Mouse (Mus musculus): Measurements from ENCODE around the gene Cdhr1. TPM values are rescaled to one million over a fixed set of nuclear protein-coding genes. Genes with fewer than 3 reads are reported as not detected.

Cdhr1 gene
- total RNA-seq, 2 experiments from 2014 or later = 7.5 to 8.5 TPM

GRCm38 (mm10) chr14:37068516-37068915, 29.6 kb downstream of the Cdhr1 start:
- no peak for DNase-seq

- DNase-seq = no peak
Measured at GRCm38 (mm10) chr14:37067629-37068028, 30.5 kb downstream of the Cdhr1 start, which contains the start of gene Lrit2. Lrit2 (plus strand) TSS chr14:37067929.

DNA sequence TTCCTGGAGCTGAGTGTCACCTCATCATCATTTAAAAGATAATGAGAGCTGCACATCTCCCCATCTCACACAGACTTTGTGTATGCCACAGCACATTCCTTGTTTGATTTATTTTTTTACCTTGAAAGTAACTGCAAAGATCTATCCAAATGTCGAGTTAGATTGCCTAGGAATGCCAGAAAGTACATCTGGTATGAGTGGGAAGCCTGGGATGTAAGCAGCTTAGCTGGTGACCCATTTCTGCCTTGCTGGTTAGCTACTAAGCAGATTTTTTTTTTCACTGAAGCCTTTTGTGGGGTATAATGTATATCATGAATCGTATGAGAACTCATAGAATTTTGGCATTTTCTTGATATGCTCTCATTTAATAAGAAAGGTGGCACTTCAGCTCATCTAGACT, 31.5 kb downstream of the Cdhr1 start:
- DNase-seq = no peak

GRCm38 (mm10) chr14:37064849-37065248, 33.3 kb downstream of the Cdhr1 start:
- DNase-seq = no peak

GRCm38 (mm10) chr14:37048914-37049410, 49.2 kb downstream of the Cdhr1 start, which contains the start of gene Rgr:
Rgr (minus strand) TSS chr14:37048964.
- no peak for DNase-seq

- no peak for DNase-seq
Measured at GRCm38 (mm10) chr14:37034432-37034831, 63.7 kb downstream of the Cdhr1 start.

- peak; percentile 79 to 82 for DNase-seq
Measured at GRCm38 (mm10) chr14:37033241-37033640, 64.9 kb downstream of the Cdhr1 start.

DNA sequence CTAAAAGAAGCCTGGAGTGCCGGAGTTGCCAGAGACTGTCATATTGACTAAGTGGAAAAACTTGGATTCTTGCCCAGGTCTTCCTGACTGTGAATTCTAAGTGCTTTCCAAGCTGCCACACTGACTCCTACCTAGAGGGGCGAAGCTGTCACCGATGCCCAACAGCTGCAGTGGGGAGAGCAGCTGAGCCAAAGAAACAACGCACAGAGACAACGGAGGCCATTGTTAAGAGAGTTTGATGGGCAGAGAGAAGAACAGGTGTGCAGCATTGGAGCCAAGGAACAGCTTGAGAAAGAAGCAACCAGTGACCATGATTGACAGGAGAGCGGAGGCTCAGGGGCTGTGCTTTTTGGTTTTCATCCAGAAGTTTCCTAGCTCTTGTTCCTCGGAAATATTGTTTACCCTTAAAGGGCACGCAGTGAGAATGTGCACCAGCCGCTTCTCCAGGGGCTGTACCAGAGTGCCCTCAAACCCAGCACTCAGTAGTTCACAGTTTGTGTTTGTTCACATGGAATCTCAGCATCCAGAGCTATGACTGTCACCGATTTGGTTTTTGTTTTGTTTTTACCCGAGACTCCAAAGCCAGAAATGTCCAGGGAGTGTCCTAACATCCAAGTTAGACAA, 65.6 kb downstream of the Cdhr1 start:
- DNase-seq = no peak

DNA sequence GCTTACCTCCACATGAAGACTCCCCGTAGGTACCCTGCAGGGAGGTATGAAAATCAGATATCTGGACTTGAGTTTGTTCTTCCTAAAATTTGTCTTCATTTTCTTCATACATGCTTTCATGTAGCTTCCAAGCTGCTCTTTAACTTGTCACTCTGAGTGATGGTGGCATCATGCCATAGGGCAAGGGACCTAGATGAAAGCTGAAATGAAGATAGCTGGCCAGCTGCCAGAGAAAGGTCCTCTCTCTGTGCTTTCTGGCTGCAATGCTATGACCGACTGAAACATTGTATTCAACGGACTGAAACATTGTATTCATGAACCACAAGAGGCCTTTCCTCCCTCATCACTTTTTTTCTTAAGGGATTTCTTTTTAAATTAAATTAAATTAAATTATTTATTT, 69.6 kb downstream of the Cdhr1 start:
- no peak for DNase-seq

GRCm38 (mm10) chr14:37027951-37028350, 70.2 kb downstream of the Cdhr1 start:
- no peak for DNase-seq

Other genes with a start within 250 kb of the Cdhr1 start
- 10 to 100 TPM; 79.1 to 79.6 TPM for gene Ccser2, start 129.6 kb downstream of the Cdhr1 start, total RNA-seq (2021)
- gene Rgr, start 49.4 kb downstream of the Cdhr1 start, total RNA-seq (2021) = not detected
- not detected for gene Lrit1, start 43.5 kb downstream of the Cdhr1 start, total RNA-seq (2021)
- not detected for gene Lrit2, start 30.4 kb downstream of the Cdhr1 start, total RNA-seq (2021)
- 1 to 10 TPM in 1 of 2 experiments, under 1 TPM in 1; 0.52 to 1.4 TPM for gene 2610528A11Rik, start 15.7 kb upstream of the Cdhr1 start, total RNA-seq (2021)
- 100 to 1,000 TPM; 391 to 413 TPM for gene Ghitm, start 36.9 kb upstream of the Cdhr1 start, total RNA-seq (2021)